Mouse (Mus musculus): ENCODE data around the gene Serf2.

The Serf2 gene

GRCm38 (mm10) chr2:121505942-121506882 is 57.2 kb downstream of the Serf2 start, which contains the start of the genes Mfap1a and Wdr76:
Gene Mfap1a, minus strand, starts transcription at chr2:121506665.
Gene Wdr76, plus strand, starts transcription at chr2:121506723.
- peak; percentile 92 for DNase-seq (ENCODE audit: low spot score)

DNA sequence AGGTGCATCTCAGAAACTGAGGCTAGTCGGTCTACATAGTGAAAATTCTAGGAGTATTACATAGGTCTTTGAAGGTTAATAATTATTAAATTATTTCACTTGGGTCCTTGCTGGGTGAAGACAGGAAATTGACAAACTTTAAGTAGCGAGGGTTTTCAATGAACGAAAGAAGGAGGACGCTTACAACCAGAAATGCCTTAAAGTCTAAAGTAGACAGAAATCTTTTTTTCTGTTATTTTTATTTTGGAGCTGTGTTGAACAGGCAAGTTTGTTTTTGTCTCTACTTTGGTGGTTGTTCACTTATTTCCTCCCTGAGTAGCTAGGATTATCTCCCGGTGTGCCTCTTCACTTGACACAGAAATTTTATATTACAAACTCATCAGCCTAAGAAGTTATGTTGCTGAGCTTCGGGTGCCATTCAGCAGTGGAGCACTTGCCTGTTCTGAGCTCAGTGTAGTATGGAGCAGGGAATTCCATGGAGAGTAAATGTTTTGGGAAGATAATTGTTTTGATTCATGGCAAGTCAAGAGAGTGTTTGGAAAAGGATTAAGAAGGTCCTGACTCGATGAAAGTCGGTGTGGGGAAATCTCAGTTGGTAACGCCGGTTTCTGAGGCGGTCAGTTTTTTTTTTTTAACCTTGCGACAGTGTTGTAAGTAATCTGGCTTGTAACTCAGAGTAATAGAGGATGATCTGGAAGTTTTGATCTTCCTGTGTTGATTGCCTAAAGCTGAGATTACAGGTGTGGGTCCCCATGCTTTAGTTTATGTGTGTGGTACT is 58.4 kb downstream of the Serf2 start:
- DNase-seq (ENCODE audit: low spot score) = no peak

Measured in lung, postnatal 25 days (tissue).